Mouse (Mus musculus) ES-Bruce4 (cell line): ENCODE data around the gene Scamp5.

Experiments
- CTCF ChIP-seq: IDR thresholded peaks from one replicate; pipeline ENCODE4 v1.8.1; 2011; ENCODE audit warnings: low read depth, low read length
- EP300 ChIP-seq: IDR thresholded peaks from 2 replicates; pipeline ENCODE4 v1.6.1; 2011; ENCODE audit warnings: low read depth, low read length; ENCODE audit not compliant: insufficient read depth
- POLR2A ChIP-seq: IDR thresholded peaks from one replicate; pipeline ENCODE4 v1.8.1; 2011; ENCODE audit warnings: low read length; ENCODE audit not compliant: insufficient read depth

- TF ChIP-seq CTCF (no peak), EP300 (no peak), POLR2A (no peak)
Observed at GRCm38 (mm10) chr9:57406395-57406794, 61.5 kb downstream of the Scamp5 start.
